Mouse (Mus musculus) kidney, adult 2 months (tissue): ENCODE measurements around the gene Pla2g4c.

ENCODE experiments used
- CTCF ChIP-seq: fragments of 200-500 bp; conservative IDR thresholded peaks from 2 replicates; pipeline ENCODE4 v1.5.1; 2011; ENCODE audit warnings: low read depth, mild to moderate bottlenecking, control low read depth, low read length, moderate library complexity, mixed read lengths; ENCODE audit not compliant: insufficient read depth, insufficient read length
- POLR2A ChIP-seq: fragments of 200-500 bp; IDR thresholded peaks from one replicate; pipeline ENCODE4 v1.6.1; 2011; ENCODE audit warnings: low read depth, low read length, control low read depth

DNA sequence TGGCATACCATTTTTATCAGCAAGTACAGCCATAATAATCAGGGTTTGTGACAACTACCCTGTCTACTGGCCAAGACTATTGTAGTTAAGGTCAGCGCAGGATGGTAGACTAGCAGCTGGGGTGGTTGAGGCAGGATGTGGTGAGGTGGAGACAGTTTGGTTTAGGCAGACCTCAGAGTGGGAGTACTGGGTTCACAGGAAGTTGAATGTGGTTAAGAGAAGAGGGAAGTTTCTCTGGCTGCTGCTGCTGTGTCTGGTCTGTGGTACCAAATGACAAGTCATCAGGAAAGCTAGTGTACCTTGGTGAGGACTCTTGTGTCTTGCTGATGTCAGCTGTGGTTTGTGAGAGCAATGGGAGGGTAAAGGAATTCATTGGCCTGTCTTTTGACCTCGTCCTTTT is 21.7 kb upstream of the Pla2g4c start:
- TF ChIP-seq CTCF (no peak), POLR2A (no peak)
